Mouse (Mus musculus): ENCODE measurements around the gene Rpl28. TPM values are rescaled to one million over a fixed set of nuclear protein-coding genes. Genes with fewer than 3 reads are reported as not detected.
"Not testable (repeated sequence)": the region's sequence is repeated elsewhere in the genome, so short reads cannot be mapped to it uniquely, and the experiment has no call there.

Rpl28 gene
- polyA plus RNA-seq, 1 experiment from 2014 or later, result 203 TPM

DNA sequence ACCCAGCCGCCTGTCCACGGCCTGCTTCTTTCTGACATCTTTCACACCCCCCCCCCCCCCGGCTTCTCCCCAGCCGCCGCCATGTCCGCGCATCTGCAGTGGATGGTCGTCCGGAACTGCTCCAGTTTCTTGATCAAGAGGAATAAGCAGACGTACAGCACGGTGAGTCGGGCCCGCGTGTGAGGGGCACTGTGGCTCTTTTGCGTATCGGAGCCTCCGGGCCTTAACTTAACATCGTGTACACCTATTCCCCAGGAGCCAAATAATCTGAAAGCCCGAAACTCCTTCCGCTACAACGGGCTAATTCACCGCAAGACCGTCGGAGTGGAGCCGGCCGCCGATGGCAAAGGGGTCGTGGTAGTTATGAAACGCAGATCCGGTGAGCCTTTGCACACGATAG lies 574 bp downstream of the Rpl28 start:
- H3K4me3 ChIP-seq (ENCODE audit: low read depth, low read length), result peak overlapping the region; percentile 61
- DNase-seq (ENCODE audit: low spot score); ATAC-seq (replicated peaks; ENCODE audit: low FRiP score); H3K27me3 ChIP-seq (ENCODE audit: control insufficient read depth, insufficient read depth, low read length); H3K9me3 ChIP-seq (ENCODE audit: control insufficient read depth, low read length): not testable (repeated sequence)
- peak overlapping the region; percentile 72 for H3K9ac ChIP-seq (ENCODE audit: low read length)
- H3K36me3 ChIP-seq (ENCODE audit: control insufficient read depth, insufficient read depth, low read length), result peaks cover 16% of the 10 kb centered on the region
- peaks cover 12% of the 10 kb centered on the region; the same call in 1 of the 2 replicates for H3K4me1 ChIP-seq (replicated peaks; ENCODE audit: control insufficient read depth, insufficient read depth, low read length)
- H3K4me2 ChIP-seq (ENCODE audit: low read depth, low read length, severe bottlenecking), result peak overlapping the region; percentile 88
- 1% methylated on average over 31 of the region's 31 CpGs for WGBS
- H3K27ac ChIP-seq (ENCODE audit: low read depth, low read length), result peak overlapping the region; percentile 13; the same call in 1 of the 2 replicates

- Histone ChIP-seq H3K36me3 (ENCODE audit: control insufficient read depth, insufficient read depth, low read length) (peaks cover 16% of the 10 kb centered on the region), H3K9ac (ENCODE audit: low read length) (peak overlapping the region; percentile 72), H3K27me3 (ENCODE audit: control insufficient read depth, insufficient read depth, low read length) (peaks cover 5% of the 10 kb centered on the region; the same call in 1 of the 2 replicates), H3K9me3 (ENCODE audit: control insufficient read depth, low read length) (no peaks in the 10 kb centered on the region), H3K4me3 (ENCODE audit: low read depth, low read length) (peak overlapping the region; percentile 61), H3K27ac (ENCODE audit: low read depth, low read length) (peak overlapping the region; percentile 18; the same call in 1 of the 2 replicates), H3K4me1 (replicated peaks; ENCODE audit: control insufficient read depth, insufficient read depth, low read length) (peaks cover 11% of the 10 kb centered on the region; the same call in 1 of the 2 replicates), H3K4me2 (ENCODE audit: low read depth, low read length, severe bottlenecking) (peak overlapping the region; percentile 88)
- ATAC-seq (replicated peaks; ENCODE audit: low FRiP score) (no peak), DNase-seq (ENCODE audit: low spot score) (no peak)
- WGBS, result 46% methylated on average over 4 of the region's 4 CpGs
Observed at GRCm38 (mm10) chr7:4793674-4794073, 1.0 kb downstream of the Rpl28 start.

- Histone ChIP-seq H3K4me1 (replicated peaks; ENCODE audit: control insufficient read depth, insufficient read depth, low read length) (peaks cover 7% of the 10 kb centered on the region; the same call in 1 of the 2 replicates), H3K4me2 (ENCODE audit: low read depth, low read length, severe bottlenecking) (no peak overlapping the region), H3K9ac (ENCODE audit: low read length) (no peak overlapping the region), H3K27me3 (ENCODE audit: control insufficient read depth, insufficient read depth, low read length) (peaks cover 3% of the 10 kb centered on the region; the same call in 1 of the 2 replicates), H3K27ac (ENCODE audit: low read depth, low read length) (no peak overlapping the region), H3K36me3 (ENCODE audit: control insufficient read depth, insufficient read depth, low read length) (peaks cover 16% of the 10 kb centered on the region), H3K9me3 (ENCODE audit: control insufficient read depth, low read length) (no peaks in the 10 kb centered on the region), H3K4me3 (ENCODE audit: low read depth, low read length) (no peak overlapping the region)
- 94% methylated on average over 3 of the region's 3 CpGs for WGBS
- no peak for DNase-seq (ENCODE audit: low spot score)
- ATAC-seq (replicated peaks; ENCODE audit: low FRiP score), result no peak
Observed at GRCm38 (mm10) chr7:4794631-4795168, 2.0 kb downstream of the Rpl28 start.

- Histone ChIP-seq H3K4me1 (replicated peaks; ENCODE audit: control insufficient read depth, insufficient read depth, low read length) (peaks cover 7% of the 10 kb centered on the region; the same call in 1 of the 2 replicates), H3K36me3 (ENCODE audit: control insufficient read depth, insufficient read depth, low read length) (peaks cover 16% of the 10 kb centered on the region), H3K4me3 (ENCODE audit: low read depth, low read length) (no peak overlapping the region), H3K27me3 (ENCODE audit: control insufficient read depth, insufficient read depth, low read length) (no peaks in the 10 kb centered on the region; the same call in 1 of the 2 replicates), H3K4me2 (ENCODE audit: low read depth, low read length, severe bottlenecking) (no peak overlapping the region), H3K9me3 (ENCODE audit: control insufficient read depth, low read length) (no peaks in the 10 kb centered on the region), H3K9ac (ENCODE audit: low read length) (no peak overlapping the region), H3K27ac (ENCODE audit: low read depth, low read length) (no peak overlapping the region)
- ATAC-seq (replicated peaks; ENCODE audit: low FRiP score) (0 out of 2 replicates have a peak, but pooled peaks have one; percentile 10), DNase-seq (ENCODE audit: low spot score) (no peak)
- WGBS, result 77% methylated on average over 7 of the region's 7 CpGs
Observed at GRCm38 (mm10) chr7:4795767-4796433, 3.2 kb downstream of the Rpl28 start.

GRCm38 (mm10) chr7:4802247-4802646 lies 9.6 kb downstream of the Rpl28 start:
- H3K4me2 ChIP-seq (ENCODE audit: low read depth, low read length, severe bottlenecking), result no peak overlapping the region
- H3K36me3 ChIP-seq (ENCODE audit: control insufficient read depth, insufficient read depth, low read length), result peaks cover 11% of the 10 kb centered on the region
- DNase-seq (ENCODE audit: low spot score) (no peak), ATAC-seq (replicated peaks; ENCODE audit: low FRiP score) (no peak)
- no peaks in the 10 kb centered on the region for H3K9me3 ChIP-seq (ENCODE audit: control insufficient read depth, low read length)
- H3K9ac ChIP-seq (ENCODE audit: low read length), result no peak overlapping the region
- no peak overlapping the region for H3K27ac ChIP-seq (ENCODE audit: low read depth, low read length)
- no peak overlapping the region for H3K4me3 ChIP-seq (ENCODE audit: low read depth, low read length)
- H3K4me1 ChIP-seq (replicated peaks; ENCODE audit: control insufficient read depth, insufficient read depth, low read length), result no peaks in the 10 kb centered on the region
- no peaks in the 10 kb centered on the region for H3K27me3 ChIP-seq (ENCODE audit: control insufficient read depth, insufficient read depth, low read length)

- DNase-seq (ENCODE audit: low spot score), result no peak
- 95% methylated on average over 7 of the region's 7 CpGs for WGBS
- H3K4me1 ChIP-seq (replicated peaks; ENCODE audit: control insufficient read depth, insufficient read depth, low read length), result peaks cover 6% of the 10 kb centered on the region
- no peak overlapping the region for H3K4me3 ChIP-seq (ENCODE audit: low read depth, low read length)
- no peak for ATAC-seq (replicated peaks; ENCODE audit: low FRiP score)
- no peak overlapping the region for H3K27ac ChIP-seq (ENCODE audit: low read depth, low read length)
- no peaks in the 10 kb centered on the region for H3K27me3 ChIP-seq (ENCODE audit: control insufficient read depth, insufficient read depth, low read length)
- no peak overlapping the region for H3K9ac ChIP-seq (ENCODE audit: low read length)
- H3K4me2 ChIP-seq (ENCODE audit: low read depth, low read length, severe bottlenecking), result no peak overlapping the region
- no peaks in the 10 kb centered on the region for H3K9me3 ChIP-seq (ENCODE audit: control insufficient read depth, low read length)
- peaks cover 18% of the 10 kb centered on the region for H3K36me3 ChIP-seq (ENCODE audit: control insufficient read depth, insufficient read depth, low read length)
Observed at GRCm38 (mm10) chr7:4806716-4807115, 14.0 kb downstream of the Rpl28 start.

GRCm38 (mm10) chr7:4811131-4811530 lies 18.5 kb downstream of the Rpl28 start:
- H3K27me3 ChIP-seq (ENCODE audit: control insufficient read depth, insufficient read depth, low read length); H3K27ac ChIP-seq (ENCODE audit: low read depth, low read length); H3K9me3 ChIP-seq (ENCODE audit: control insufficient read depth, low read length); ATAC-seq (replicated peaks; ENCODE audit: low FRiP score); DNase-seq (ENCODE audit: low spot score); H3K4me1 ChIP-seq (replicated peaks; ENCODE audit: control insufficient read depth, insufficient read depth, low read length): not testable (repeated sequence)
- WGBS, result 45% methylated on average over 10 of the region's 10 CpGs
- H3K36me3 ChIP-seq (ENCODE audit: control insufficient read depth, insufficient read depth, low read length), result peaks cover 18% of the 10 kb centered on the region
- peak overlapping the region; percentile 71 for H3K4me2 ChIP-seq (ENCODE audit: low read depth, low read length, severe bottlenecking)
- H3K4me3 ChIP-seq (ENCODE audit: low read depth, low read length), result peak overlapping the region; percentile 100
- H3K9ac ChIP-seq (ENCODE audit: low read length), result peak overlapping the region; percentile 99

GRCm38 (mm10) chr7:4811842-4812302 lies 19.2 kb downstream of the Rpl28 start:
- H3K9ac ChIP-seq (ENCODE audit: low read length), result peak overlapping the region; percentile 99
- ATAC-seq (replicated peaks; ENCODE audit: low FRiP score) (no peak), DNase-seq (ENCODE audit: low spot score) (peak; percentile 77)
- H3K4me2 ChIP-seq (ENCODE audit: low read depth, low read length, severe bottlenecking), result peak overlapping the region; percentile 71
- peaks cover 6% of the 10 kb centered on the region for H3K4me1 ChIP-seq (replicated peaks; ENCODE audit: control insufficient read depth, insufficient read depth, low read length)
- H3K9me3 ChIP-seq (ENCODE audit: control insufficient read depth, low read length), result no peaks in the 10 kb centered on the region
- H3K27ac ChIP-seq (ENCODE audit: low read depth, low read length), result peak overlapping the region; percentile 95
- peaks cover 13% of the 10 kb centered on the region for H3K36me3 ChIP-seq (ENCODE audit: control insufficient read depth, insufficient read depth, low read length)
- 3% methylated on average over 30 of the region's 36 CpGs for WGBS
- H3K27me3 ChIP-seq (ENCODE audit: control insufficient read depth, insufficient read depth, low read length), result no peaks in the 10 kb centered on the region
- H3K4me3 ChIP-seq (ENCODE audit: low read depth, low read length), result peak overlapping the region; percentile 100

Measured in forebrain, embryonic 11.5 days (tissue).